Mouse (Mus musculus) liver, embryonic 14.5 days (tissue): ENCODE results near the gene Irs2.

Experiments
- CTCF ChIP-seq: IDR thresholded peaks from 2 replicates; pipeline ENCODE4 v1.5.1; 2016; ENCODE audit warnings: antibody characterized with exemption, low read depth, control low read depth
- EP300 ChIP-seq: IDR thresholded peaks from 2 replicates; pipeline ENCODE4 v1.6.1; 2016; ENCODE audit warnings: antibody characterized with exemption, low read depth

- TF ChIP-seq CTCF (no peak), EP300 (no peak)
These were observed 29.9 kb downstream of the Irs2 start for GRCm38 (mm10) chr8:10978377-10978776.
